Mouse (Mus musculus): Measurements from ENCODE around the gene Abhd17a.

Abhd17a gene

DNA sequence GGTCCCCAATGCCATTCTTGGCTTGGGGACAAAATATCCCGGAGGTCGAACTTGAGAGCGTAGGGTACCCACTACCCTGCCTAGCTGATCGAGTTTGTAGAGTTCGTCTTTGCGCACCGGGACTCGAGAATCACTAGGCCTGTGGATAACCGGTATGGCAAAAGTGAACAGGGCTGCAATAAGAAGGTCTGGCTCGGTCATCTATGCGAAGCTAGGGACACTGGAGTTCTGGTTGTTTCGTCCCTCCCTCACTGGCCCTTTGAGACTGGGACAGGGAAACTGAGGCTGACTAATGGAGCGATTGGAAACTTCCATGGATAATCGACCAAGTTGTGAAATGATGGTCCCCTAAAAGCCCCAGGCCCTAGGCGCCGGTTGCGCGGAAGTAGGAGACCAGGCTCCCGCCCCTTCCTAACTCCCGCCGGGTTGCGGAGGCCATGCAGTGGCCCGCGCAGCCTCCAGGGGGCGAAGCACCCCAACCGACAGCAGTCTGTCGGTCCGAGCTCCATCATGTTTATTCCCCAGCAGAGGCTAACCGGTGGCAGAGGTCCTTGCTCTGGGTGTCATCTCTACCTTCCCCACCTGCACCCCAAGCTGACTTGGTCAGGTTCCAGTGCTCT is 11.9 kb downstream of the Abhd17a start:
- ATAC-seq (ENCODE audit: insufficient number of reproducible peaks, low FRiP score, low TSS enrichment), result 0 out of 2 replicates have a peak, but pooled peaks have one; percentile 24

DNA sequence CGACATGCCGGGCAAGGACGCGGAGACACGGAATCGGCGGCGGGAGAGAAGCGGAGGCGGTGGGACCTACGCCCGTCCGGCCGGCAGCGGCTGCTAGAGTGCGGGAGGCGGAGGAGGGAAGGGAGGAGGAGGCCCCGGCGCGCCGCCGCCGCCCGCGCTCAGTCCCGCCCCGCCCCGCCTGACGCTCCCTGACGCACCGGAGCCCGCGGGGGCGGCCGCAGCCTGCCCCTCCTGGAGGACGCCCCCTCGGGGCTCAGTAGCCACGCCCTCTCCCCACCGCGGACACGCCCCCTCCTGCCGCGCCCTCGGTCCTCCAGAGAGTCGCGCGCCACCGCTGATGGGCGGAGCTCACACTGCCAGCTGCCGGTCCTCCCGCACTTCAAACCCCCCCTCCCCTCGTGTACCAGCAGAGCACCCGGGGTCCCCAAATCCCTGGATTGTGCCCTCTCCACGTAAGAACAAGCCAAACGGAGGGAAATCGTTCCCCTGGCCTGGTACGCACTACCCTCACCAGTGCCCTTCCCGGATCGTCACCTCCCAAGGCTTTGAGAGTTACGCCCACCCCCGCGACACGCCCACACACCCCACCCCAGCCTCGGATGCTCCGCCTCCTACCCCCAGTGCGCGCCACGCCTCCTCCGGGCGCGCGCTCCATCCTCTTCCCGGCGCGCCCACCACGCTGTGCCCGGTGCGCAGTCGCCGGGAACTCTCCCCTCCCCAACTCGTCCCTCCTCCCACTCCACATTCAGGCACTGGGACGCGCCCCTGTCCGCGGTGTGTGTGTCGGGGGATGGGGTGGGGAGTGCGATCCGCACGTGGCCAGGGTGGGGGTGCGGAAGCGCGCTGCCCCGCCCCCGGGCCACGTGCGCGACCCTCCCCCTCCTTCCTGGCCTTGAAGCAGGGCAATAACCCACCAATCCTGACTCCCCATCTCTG is 12.7 kb downstream of the Abhd17a start, which contains the start of gene Klf16:
Gene Klf16 (minus strand): TSS at position 127 of the 936 bp plus-strand sequence.
- peak; percentile 38; the same call in 1 of the 2 replicates for ATAC-seq (ENCODE audit: insufficient number of reproducible peaks, low FRiP score, low TSS enrichment)

DNA sequence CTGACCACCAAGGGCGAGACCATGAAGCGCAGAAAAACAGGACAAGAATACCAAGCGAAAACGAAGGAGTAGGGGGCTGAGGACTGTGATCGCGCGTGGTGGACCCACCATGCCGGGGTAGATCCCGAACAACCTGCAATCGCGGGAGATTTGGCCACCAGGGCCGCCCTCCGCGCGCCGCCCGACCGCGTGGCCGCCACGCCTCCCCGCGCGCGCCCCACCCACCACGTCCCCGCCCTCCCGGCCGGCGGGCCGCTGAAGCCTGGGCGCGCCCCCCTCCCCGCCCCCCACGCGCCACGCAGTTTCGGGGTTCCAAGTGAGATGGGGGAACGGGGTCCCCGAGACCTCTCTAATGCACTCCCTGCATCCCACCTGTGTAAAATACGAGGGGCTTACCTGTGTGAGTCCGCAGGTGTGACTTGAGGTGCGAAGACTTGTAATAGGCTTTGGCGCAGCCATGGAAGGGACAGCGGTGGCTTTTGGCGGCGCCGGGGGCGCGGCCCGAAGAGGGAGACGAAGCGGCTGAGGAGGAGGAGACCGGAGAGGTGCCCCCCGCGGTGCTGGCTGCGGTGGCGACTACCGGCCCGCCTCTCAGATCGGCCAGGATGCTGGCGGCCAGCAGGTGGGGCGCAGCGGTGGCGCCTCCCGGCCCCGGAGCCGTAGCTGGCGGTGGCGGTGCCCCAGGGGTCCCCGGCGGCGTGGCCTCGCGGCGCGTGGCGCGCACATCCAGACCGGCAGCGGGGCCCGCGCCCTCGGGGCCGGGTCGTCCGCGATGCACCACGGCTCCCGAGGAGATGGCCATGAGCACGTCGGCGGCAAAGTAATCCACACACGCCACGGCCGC is 13.6 kb downstream of the Abhd17a start:
- ATAC-seq (ENCODE audit: insufficient number of reproducible peaks, low FRiP score, low TSS enrichment), result no peak

DNA sequence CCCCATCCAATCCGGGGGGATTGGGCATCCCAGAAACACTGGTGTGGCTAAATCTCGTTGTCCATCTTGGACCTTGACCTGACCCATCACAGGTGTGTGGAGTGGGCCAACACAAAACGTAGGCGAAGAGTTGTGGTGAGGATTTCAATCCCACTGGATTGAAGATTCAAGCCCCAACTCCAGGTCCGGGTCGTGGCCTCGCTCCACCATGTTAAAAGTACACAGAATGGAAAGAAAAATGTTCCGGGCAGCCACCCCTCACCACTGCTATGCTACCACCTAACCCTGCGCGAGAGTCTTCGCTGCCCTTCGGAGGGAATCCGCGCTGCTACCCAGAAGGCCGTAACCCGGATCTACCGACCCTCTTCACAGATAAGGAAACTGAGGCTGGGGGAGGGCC is 14.2 kb downstream of the Abhd17a start:
- no peak for ATAC-seq (ENCODE audit: insufficient number of reproducible peaks, low FRiP score, low TSS enrichment)

DNA sequence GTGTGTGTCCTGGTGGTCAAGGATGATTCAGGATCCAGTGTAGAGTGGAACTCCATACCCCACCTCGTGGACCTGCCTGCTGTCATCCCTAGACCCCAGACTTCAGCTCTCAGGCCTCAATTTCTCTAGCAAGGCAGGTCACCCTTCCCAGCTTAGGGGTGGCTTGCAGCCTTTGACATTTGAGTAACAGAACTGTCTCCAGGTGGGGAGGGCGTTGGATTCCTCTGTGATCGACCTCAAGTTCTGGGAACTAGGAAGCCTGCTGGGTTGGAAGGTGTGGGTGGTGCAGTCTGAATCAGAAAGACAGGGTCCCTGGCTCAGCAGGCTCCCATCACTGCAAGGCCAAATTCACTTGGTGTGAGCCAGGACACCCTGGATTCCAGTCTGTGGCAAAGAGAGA is 15.2 kb downstream of the Abhd17a start:
- ATAC-seq (ENCODE audit: insufficient number of reproducible peaks, low FRiP score, low TSS enrichment), result no peak

GRCm38 (mm10) chr10:80573944-80574343 is 16.2 kb downstream of the Abhd17a start:
- ATAC-seq (ENCODE audit: insufficient number of reproducible peaks, low FRiP score, low TSS enrichment), result no peak

- no peak for ATAC-seq (ENCODE audit: insufficient number of reproducible peaks, low FRiP score, low TSS enrichment)
These were observed 17.7 kb downstream of the Abhd17a start for GRCm38 (mm10) chr10:80572477-80572876.

- no peak for ATAC-seq (ENCODE audit: insufficient number of reproducible peaks, low FRiP score, low TSS enrichment)
These were observed 19.0 kb downstream of the Abhd17a start for GRCm38 (mm10) chr10:80570871-80571836.

DNA sequence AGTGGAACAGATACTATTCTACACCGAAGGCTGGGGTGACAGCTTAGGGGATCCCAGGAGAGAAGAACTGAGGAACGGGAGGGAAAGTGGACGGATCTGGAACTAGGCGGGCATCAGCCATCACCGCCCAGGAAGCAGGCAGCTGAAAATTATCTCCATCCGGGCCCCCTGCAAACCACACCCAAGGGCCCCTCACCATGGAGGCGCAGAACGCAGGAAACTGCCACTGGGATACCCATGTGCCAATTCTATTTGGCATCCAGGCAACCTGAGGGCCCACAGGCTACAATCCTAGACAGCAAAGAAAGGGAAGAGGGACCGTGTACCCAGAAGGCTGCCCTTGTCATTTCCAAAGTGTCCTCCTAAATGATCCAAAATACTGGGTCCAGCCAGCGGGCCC is 19.7 kb downstream of the Abhd17a start:
- no peak for ATAC-seq (ENCODE audit: insufficient number of reproducible peaks, low FRiP score, low TSS enrichment)

- no peak for ATAC-seq (ENCODE audit: insufficient number of reproducible peaks, low FRiP score, low TSS enrichment)
These were observed 20.5 kb downstream of the Abhd17a start for GRCm38 (mm10) chr10:80569664-80570066.

- no peak for ATAC-seq (ENCODE audit: insufficient number of reproducible peaks, low FRiP score, low TSS enrichment)
These were observed 21.3 kb downstream of the Abhd17a start for GRCm38 (mm10) chr10:80568876-80569275.

DNA sequence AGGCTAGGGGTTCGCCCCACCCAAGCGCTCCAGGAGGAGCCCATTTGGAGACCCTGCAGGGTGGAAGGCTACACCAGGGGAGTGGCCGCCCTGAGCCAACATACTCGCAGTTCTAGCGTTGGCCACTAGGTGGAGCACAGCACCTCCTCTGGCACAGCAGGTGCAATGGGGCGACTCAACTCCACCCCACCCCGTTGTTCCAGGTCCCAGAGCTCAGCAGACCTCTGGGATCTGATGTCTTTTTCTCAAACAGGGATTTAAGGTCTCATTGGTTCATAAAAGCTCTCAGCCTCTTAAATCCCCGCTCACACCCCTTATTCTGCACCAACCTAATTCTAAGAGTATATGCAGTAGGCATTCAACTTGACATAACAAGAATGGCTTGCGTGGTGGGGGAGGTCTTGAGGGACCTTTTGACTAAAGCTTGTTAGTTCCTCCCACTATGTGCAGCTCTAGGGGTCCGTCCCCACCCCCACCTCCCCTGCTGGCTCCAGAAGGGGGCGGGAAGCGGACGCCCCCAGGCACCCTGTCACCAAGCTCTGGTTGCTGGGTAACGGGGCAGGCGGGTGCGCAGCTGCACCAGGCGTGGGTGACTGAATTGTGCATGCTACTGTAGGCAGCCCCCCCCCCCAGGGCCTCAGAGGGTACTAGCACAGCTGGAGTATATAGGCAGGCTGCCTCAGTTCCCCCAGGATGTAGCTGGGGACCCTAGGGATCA is 23.6 kb downstream of the Abhd17a start:
- peak; percentile 56; the same call in 1 of the 2 replicates for ATAC-seq (ENCODE audit: insufficient number of reproducible peaks, low FRiP score, low TSS enrichment)

DNA sequence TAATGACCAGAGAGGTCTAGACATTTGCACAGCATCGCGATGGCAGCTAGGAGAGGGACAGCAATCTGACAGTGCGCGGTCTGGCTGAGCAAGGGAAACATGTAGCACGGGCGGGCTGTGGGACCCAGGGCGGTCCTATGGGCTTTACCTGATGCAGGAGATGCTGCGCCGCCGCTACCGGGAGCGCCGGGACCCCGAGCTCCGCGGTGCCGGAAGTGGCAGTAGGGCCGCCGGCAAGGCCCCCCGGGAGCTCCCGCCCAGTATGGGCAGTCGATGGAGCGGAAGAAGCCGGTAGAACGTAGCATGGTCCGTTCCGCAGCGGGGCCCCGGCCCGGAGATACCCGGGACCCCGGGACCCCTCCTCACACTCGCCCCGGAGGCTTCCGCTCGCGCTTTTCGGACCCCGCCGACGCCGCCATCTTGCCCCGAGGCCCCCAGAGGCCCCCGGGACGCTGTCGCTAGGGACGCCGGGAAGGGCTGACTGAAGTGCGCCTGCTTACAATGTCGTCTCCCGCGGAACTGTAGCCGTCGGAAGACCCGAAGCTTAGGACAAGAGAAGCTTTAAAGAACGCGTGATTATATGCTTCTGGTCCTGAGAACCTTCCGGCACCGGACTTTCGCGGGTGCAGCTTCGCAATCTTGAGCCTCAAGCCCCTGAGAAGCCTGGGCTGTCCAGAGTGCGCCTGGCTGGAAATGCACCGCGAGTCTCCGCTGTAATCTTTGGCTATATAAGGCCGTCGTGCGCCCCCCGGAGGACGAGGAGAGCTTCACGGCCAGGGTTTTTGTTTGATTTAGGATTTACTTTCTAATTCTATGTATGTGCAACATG is 28.8 kb downstream of the Abhd17a start, which contains the start of gene Rexo1:
Gene Rexo1 (minus strand): TSS at position 445 of the 829 bp plus-strand sequence.
- ATAC-seq (ENCODE audit: insufficient number of reproducible peaks, low FRiP score, low TSS enrichment), result peak; percentile 62; the same call in 1 of the 2 replicates

GRCm38 (mm10) chr10:80560621-80561020 is 29.5 kb downstream of the Abhd17a start:
- ATAC-seq (ENCODE audit: insufficient number of reproducible peaks, low FRiP score, low TSS enrichment), result no peak

DNA sequence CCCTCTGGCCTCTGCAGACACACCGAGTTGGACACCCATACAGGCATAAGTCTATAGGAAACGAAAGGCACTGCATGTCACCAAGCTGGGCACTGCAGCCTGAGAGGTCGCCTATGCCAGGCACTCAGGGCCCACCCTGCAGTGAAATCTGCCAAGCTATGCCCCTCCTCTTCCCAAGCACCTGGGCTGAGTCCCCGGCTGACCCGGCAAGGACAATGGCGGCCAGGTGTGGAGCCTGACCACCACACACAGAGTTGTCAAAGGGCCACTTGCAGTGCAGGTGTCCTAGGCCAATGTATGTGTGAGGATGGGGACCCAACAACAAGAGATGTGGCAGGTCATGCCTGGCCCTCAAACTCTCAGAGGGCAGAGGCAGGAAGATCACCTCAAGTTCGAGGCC is 30.7 kb downstream of the Abhd17a start:
- no peak for ATAC-seq (ENCODE audit: insufficient number of reproducible peaks, low FRiP score, low TSS enrichment)

GRCm38 (mm10) chr10:80557346-80557965 is 32.7 kb downstream of the Abhd17a start:
- no peak for ATAC-seq (ENCODE audit: insufficient number of reproducible peaks, low FRiP score, low TSS enrichment)

DNA sequence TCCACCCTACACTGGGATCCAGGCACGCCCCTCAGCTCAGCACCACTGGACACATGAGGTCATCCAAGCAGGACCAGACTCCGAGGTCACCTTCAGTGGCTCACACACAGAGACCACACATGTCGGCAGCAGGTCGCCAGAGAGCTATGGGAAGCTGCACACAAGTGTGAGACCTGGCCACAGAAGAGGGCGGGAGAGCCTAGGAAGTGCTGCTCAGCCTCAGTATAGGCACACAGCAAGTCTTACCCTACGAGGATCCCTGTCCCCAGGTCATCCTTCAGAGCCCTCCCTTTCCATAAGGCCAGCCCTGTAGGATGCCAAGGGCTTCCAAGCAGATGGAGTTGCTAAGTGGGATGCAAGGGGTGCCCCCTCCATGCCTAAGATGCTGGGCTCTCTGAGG is 36.1 kb downstream of the Abhd17a start:
- no peak for ATAC-seq (ENCODE audit: insufficient number of reproducible peaks, low FRiP score, low TSS enrichment)
